Mouse (Mus musculus): ENCODE measurements around the gene Ptges. TPM values are rescaled to one million over a fixed set of nuclear protein-coding genes. Genes with fewer than 3 reads are reported as not detected.

Ptges gene
- total RNA-seq, 2 experiments from 2014 or later, result 1.5 to 2.6 TPM

GRCm38 (mm10) chr2:30901646-30902160, 28.0 kb downstream of the Ptges start:
- DNase-seq, result no peak

GRCm38 (mm10) chr2:30899397-30900069, 30.1 kb downstream of the Ptges start:
- DNase-seq, result no peak

- no peak for DNase-seq
Measured at GRCm38 (mm10) chr2:30897291-30897690, 32.4 kb downstream of the Ptges start.

- DNase-seq, result no peak
Measured at GRCm38 (mm10) chr2:30893946-30894345, 35.7 kb downstream of the Ptges start.

GRCm38 (mm10) chr2:30893399-30893798, 36.3 kb downstream of the Ptges start:
- DNase-seq, result peak in 1 of 2 experiments; percentile 27

- peak; percentile 49 to 74 for DNase-seq
Measured at GRCm38 (mm10) chr2:30891002-30891401, 38.7 kb downstream of the Ptges start.

GRCm38 (mm10) chr2:30885453-30886163, 44.1 kb downstream of the Ptges start:
- DNase-seq, result no peak

- no peak for DNase-seq
Measured at GRCm38 (mm10) chr2:30884852-30885373, 44.8 kb downstream of the Ptges start.

- DNase-seq, result no peak
Measured at GRCm38 (mm10) chr2:30881215-30881614, 48.4 kb downstream of the Ptges start.

- DNase-seq, result no peak
Measured at GRCm38 (mm10) chr2:30879481-30879880, 50.2 kb downstream of the Ptges start.

GRCm38 (mm10) chr2:30875621-30876432, 53.8 kb downstream of the Ptges start:
- DNase-seq, result no peak

GRCm38 (mm10) chr2:30875096-30875495, 54.6 kb downstream of the Ptges start:
- no peak for DNase-seq

GRCm38 (mm10) chr2:30874445-30874844, 55.2 kb downstream of the Ptges start:
- no peak for DNase-seq

GRCm38 (mm10) chr2:30872669-30873068, 57.0 kb downstream of the Ptges start:
- no peak for DNase-seq

- no peak for DNase-seq
Measured at GRCm38 (mm10) chr2:30870863-30871262, 58.8 kb downstream of the Ptges start.

- no peak for DNase-seq
Measured at GRCm38 (mm10) chr2:30865426-30865825, 64.2 kb downstream of the Ptges start.

- peak; percentile 35 to 52 for DNase-seq
Measured at GRCm38 (mm10) chr2:30864968-30865381, 64.7 kb downstream of the Ptges start.

GRCm38 (mm10) chr2:30863574-30863973, 66.1 kb downstream of the Ptges start:
- no peak for DNase-seq

GRCm38 (mm10) chr2:30862081-30862480, 67.6 kb downstream of the Ptges start:
- no peak for DNase-seq

GRCm38 (mm10) chr2:30859782-30860181, 69.9 kb downstream of the Ptges start:
- no peak for DNase-seq

GRCm38 (mm10) chr2:30857076-30857475, 72.6 kb downstream of the Ptges start:
- no peak for DNase-seq

GRCm38 (mm10) chr2:30852771-30853313, 76.8 kb downstream of the Ptges start:
- DNase-seq, result no peak

All from heart, adult 18-20 months (tissue).